Mouse (Mus musculus) hindlimb bud, embryonic 11.5 days (tissue): Measurements from ENCODE around the gene Mboat7.
"Not testable (repeated sequence)": the region's sequence is repeated elsewhere in the genome, so short reads cannot be mapped to it uniquely, and the experiment has no call there.

Experiments
- DNase-seq: peaks from one replicate; pipeline ENCODE4 v3.0.0-alpha.2; 2012; ENCODE audit warnings: low read depth, low spot score; ENCODE audit errors: extremely low spot score

Mboat7 gene

DNA sequence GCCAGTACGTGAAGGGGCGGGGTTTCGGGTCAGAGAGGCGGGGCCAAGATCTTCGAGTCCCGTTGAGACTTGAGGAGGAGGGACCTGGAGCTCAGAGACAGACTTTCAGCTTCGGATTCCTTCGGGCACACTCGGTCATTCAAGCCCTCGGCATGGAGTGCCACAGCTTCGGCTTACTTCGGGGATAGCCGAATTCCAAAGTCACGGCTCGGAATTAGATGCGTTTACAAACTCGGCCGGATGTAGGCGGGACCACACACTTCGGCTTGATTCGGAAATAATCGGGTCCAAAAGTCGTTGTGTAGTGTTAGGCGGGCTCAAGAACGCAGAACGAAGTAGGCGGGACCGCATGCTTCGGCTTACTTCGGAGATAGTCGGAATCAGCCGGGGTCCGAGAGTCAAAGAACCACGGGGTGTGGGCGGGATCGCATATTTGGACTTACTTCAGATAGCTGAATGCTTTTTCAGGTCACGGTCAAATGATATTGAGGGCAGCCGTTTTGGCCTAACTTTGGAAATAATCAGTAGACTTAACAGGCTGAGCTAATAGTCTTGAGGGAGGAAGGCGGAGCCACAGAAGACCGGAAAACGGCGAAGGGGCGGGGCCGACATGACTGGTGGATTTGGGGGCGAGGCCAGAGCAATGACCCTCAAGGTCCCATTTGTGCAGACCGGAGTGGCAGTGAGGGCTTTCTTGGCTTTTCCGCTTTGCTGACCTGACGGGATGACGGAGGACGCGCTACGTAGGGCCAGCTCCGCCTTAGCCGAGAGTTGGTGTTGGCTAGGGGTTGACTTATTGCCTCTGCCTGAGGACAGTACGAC, at the start of gene Mboat7:
Mboat7 (minus strand) TSS at position 537 of the 822 bp plus-strand sequence.
- peak; percentile 93 for DNase-seq

DNA sequence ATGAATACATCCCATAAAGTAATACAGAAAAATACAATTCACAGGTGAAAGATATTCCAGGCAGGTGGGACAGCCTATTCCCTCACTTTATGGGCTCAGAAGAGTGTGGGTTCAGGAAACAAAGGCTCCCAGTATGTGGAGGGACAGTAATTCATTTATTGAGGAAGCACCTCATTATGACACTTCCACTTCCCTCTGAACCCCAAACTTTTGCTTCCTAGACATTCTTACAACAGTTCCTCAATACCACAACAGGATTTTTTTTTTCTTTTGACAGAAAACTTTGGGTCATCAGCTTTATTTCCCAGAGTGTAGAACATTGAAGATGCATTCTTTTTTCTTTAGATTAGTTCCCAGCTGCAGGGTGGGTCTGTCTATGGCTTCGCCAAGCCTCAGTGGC, 39.4 kb upstream of the Mboat7 start:
- DNase-seq, result not testable (repeated sequence)

GRCm38 (mm10) chr7:3725459-3725858, 32.1 kb upstream of the Mboat7 start:
- DNase-seq, result not testable (repeated sequence)

- DNase-seq, result not testable (repeated sequence)
These were observed 26.9 kb upstream of the Mboat7 start, which contains the start of gene Pirb for GRCm38 (mm10) chr7:3720268-3720667. TSS of gene Pirb (minus strand) at chr7:3720391.

DNA sequence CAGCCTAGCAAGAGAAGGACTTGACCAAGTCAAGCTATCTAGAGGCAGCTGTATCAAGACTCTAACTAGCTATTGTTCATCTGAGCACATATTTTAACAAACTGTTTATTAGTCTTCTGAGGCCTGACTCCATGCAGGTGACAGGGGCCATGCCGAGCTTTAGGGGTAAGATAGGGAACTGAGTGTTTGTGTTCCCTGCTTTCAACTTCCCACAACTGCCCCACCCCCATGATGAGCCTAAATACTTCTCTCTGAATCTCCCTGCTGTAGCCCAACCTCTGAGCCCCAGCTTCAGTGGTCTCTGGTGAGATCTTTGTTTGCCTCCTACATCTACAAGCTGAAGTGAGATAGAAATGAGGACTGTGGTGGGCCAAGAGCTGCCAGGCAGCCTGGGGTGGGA, 21.9 kb upstream of the Mboat7 start:
- no peak for DNase-seq

DNA sequence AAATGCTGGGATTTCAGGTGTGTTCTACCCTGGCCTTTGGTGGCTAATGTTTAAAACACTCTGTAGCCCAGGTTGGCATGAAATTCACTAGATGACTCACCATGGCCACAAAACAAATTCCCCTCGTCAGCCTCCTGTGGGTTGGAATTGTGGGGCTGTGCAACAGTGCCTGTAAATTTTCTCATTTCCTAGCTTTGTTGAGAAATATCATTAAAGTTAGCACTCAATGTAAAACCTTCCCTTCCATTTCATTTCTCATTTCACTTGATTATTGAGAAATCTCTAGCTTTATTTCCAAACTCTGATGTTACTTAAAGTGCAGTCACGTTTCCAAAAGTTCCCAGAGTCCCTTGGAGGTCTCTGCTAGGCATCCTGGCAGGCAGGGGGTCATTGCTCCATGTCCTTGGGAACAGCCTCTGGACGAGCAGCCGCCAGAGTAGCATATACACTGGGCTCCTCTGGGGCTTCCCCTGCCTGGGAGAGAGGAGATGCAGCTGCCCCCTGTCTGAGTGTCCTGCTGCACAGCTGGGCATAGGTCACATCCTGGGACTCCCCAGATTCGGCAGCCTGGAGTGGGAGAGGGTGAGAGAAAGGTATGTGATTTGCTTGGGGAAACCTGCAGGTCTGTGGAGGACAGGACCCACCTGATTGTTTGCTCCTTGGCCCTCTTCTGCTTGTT, 19.1 kb upstream of the Mboat7 start:
- DNase-seq, result no peak

- DNase-seq, result no peak
These were observed 15.7 kb upstream of the Mboat7 start for GRCm38 (mm10) chr7:3709000-3709399.

DNA sequence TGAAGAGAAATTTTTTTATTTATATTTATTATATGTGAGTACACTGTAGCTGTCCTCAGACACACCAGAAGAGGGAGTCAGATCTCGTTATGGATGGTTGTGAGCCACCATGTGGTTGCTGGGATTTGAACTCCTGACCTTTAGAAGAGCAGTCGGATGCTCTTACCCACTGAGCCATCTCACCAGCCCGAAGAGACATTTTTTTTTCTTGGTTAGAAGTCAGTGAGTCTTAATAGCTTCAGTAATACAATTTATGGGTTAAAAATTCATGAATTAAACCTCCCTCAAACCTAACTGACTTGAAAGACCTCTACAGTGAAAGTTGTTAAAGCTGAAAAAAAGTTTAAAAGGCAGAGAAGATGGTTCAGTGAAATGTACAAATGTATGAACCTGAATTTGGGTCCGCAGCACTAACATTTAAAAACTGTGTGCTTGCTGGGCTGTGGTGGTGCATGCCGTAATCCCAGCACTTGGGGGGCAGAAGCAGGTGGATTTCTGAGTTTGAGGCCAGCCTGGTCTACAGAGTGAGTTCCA, 15.2 kb upstream of the Mboat7 start:
- not testable (repeated sequence) for DNase-seq

DNA sequence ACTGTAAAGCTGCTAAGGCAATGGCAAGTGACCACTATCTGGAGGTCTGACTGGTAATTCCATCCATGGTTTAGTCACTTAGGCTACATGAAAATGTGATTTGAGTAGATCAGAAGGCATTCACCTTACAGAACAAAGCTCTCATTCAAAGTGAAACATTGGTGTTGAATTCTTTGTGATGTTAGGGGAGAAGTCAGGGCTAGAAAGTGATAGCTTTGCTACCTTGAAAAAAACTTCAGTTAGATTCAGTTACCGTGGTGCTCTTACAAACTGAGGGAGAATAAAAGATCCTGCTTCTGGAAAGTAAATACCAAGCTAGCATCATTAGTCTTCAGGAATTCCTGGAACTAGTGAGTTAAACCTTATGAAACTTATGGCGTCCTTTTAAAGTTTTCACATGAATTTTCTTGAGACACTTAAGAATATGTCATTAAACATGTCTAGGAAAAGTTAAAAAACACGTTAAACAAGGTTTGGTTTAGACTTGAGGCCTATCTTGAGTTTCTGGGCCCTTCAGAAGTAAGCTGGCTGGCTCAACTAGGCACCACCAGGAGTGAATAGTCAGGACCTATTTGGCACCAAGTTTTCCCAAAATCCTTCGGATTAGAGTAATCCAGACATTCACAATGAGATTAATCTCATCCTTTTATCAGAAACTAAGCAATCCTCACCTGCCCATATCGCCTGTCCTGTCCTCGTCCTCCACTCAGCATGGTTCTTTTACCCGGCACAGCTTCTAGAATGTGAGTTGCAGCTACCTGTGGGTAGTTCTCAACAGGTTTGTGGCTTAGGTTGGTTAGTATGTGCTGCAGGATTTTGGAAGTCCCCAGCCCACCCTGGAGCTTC, 14.5 kb upstream of the Mboat7 start:
- no peak for DNase-seq

- DNase-seq, result no peak
These were observed 13.7 kb upstream of the Mboat7 start for GRCm38 (mm10) chr7:3707027-3707426.

- no peak for DNase-seq
These were observed 13.1 kb upstream of the Mboat7 start for GRCm38 (mm10) chr7:3706343-3706934.

GRCm38 (mm10) chr7:3705911-3706310, 12.6 kb upstream of the Mboat7 start:
- DNase-seq, result no peak

DNA sequence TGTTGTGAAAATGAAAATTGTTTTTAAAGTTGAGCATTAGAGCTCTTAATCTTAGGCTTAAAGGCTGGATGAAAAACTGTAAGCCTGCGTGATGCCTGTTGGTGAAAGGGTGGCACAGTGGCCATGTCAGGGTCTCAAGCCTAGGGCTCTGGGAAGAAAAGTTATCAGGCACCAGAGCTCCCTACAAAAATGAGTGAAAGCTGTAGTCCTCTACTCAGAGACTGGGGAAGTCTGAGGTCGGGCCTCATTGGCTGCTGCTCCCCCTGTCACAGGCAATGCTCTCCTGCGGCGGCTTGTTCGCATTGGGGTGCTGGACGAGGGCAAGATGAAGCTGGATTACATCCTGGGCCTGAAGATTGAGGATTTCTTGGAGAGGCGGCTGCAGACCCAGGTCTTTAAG, 12.1 kb upstream of the Mboat7 start:
- DNase-seq, result not testable (repeated sequence)

GRCm38 (mm10) chr7:3704475-3704874, 11.2 kb upstream of the Mboat7 start:
- DNase-seq, result no peak

- peak; percentile 95 for DNase-seq
These were observed 10.6 kb upstream of the Mboat7 start, which contains the start of gene Rps9 for GRCm38 (mm10) chr7:3703879-3704441. TSS of gene Rps9 (plus strand) at chr7:3703993.

DNA sequence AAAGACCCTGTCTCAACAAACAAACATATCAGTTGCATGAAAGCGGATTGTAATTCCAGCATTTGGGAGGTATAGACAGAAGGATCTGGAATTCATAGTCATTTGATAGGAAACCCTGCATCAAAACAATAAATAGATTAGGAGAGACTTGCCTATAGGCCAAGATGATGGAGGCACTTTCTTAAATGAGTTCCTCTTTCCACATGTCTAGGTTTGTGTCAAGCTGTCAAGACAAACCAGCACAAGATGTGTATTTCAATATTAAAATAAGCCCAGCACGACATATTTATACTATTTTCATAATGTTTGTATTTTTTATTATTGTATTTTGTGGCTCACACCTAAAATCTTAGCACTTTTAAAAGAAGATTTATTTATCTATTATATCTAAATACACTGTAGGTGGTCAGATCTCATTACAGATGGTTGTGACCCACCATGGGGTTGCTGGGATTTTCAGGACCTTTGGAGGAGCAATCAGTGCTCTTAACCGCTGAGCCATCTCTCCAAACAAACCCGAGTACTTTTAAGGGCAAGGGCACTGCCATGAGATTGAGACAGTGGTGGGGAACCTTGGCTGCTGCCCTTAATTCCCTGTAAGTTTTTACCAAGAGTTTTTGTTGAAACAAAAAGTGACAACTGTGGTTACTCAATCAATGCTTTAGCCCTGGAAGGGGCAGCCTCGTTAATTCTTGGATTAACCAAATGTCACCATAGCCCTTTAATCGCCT, 10.0 kb upstream of the Mboat7 start:
- DNase-seq, result no peak

- no peak for DNase-seq
These were observed 5.1 kb upstream of the Mboat7 start for GRCm38 (mm10) chr7:3698471-3698870.

DNA sequence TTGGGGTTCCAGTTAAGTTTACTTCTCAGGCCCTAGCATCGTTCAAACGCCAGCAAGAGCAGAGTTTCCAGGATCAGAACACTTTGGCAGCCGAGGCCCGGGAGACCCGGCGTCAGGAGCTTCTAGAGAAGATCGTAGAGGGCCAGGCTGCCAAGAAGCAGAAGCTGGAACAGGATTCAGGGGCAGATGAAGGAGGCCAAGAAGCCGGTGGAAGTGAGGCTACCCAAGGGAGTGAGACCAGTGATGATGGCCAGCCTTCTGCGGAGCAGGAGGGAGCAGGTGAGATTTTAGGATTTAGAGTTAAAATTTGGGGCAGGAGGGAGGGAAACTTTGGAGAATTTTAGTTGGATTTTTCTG, 1.6 kb upstream of the Mboat7 start:
- DNase-seq, result not testable (repeated sequence)

- DNase-seq, result peak; percentile 74
These were observed 989 bp upstream of the Mboat7 start for GRCm38 (mm10) chr7:3694076-3694948.
